Mouse (Mus musculus) stomach, adult 2 months (tissue): Measurements from ENCODE around the gene Sec24a. TPM values are rescaled to one million over a fixed set of nuclear protein-coding genes. Genes with fewer than 3 reads are reported as not detected.

Experiments used
- polyA plus RNA-seq: library from polyadenylated mRNA; depleted of rRNA; stranded (reverse); fragments of >200 nt; gene quantifications from 2 replicates; pipeline ENCODE4 v1.2.3, GENCODE M21; 2012; rRNA removed

Sec24a gene
- 8.2 and 8.8 TPM in 2 replicates for polyA plus RNA-seq

GRCm38 (mm10) chr11:51763213-51763907 is at the start of gene Sec24a, which contains the start of gene Sar1b:
Gene Sec24a, minus strand, starts transcription at chr11:51763634.
Gene Sar1b, plus strand, starts transcription at chr11:51763687.

GRCm38 (mm10) chr11:51688330-51689328 is 74.8 kb downstream of the Sec24a start, which contains the start of gene 0610009B22Rik:
Gene 0610009B22Rik, minus strand, starts transcription at chr11:51688874.

GRCm38 (mm10) chr11:51650691-51651515 is 112.5 kb downstream of the Sec24a start, which contains the start of the genes N4bp3 and D930048N14Rik:
Gene N4bp3, minus strand, starts transcription at chr11:51650842.
Gene D930048N14Rik, plus strand, starts transcription at chr11:51650954.

Other genes starting within 250 kb of the Sec24a start
- gene Phykpl, start 178.9 kb downstream of the Sec24a start, polyA plus RNA-seq = 6.8 and 8.0 TPM in 2 replicates
- 85.1 and 182 TPM in 2 replicates for gene Hnrnpab, start 156.8 kb downstream of the Sec24a start, polyA plus RNA-seq
- gene Nhp2, start 143.9 kb downstream of the Sec24a start, polyA plus RNA-seq = 43.6 and 47.2 TPM in 2 replicates
- gene Rmnd5b, start 127.7 kb downstream of the Sec24a start, polyA plus RNA-seq = 39.5 and 66.8 TPM in 2 replicates
- gene N4bp3, start 112.8 kb downstream of the Sec24a start, polyA plus RNA-seq = 7.9 and 9.7 TPM in 2 replicates
- 4.1 and 4.5 TPM in 2 replicates for gene D930048N14Rik, start 112.7 kb downstream of the Sec24a start, polyA plus RNA-seq
- 1.6 and 1.9 TPM in 2 replicates for gene 0610009B22Rik, start 74.8 kb downstream of the Sec24a start, polyA plus RNA-seq
- 2.6 and 3.7 TPM in 2 replicates for gene Sar1b, start 53 bp upstream of the Sec24a start, polyA plus RNA-seq
- gene Jade2, start 94.0 kb upstream of the Sec24a start, polyA plus RNA-seq = 2.6 and 3.5 TPM in 2 replicates
- 7.8 and 9.5 TPM in 2 replicates for gene Cdkn2aipnl, start 204.0 kb upstream of the Sec24a start, polyA plus RNA-seq
- 6.6 and 11.9 TPM in 2 replicates for gene Ube2b, start 237.1 kb upstream of the Sec24a start, polyA plus RNA-seq
- gene Cdkl3, start 240.6 kb upstream of the Sec24a start, polyA plus RNA-seq = 0.37 and 0.66 TPM in 2 replicates